Mouse (Mus musculus): ENCODE results near the gene Wwox. TPM values are rescaled to one million over a fixed set of nuclear protein-coding genes. Genes with fewer than 3 reads are reported as not detected.

Gene Wwox
- polyA plus RNA-seq, 1 experiment from 2014 or later, result 16.3 TPM

DNA sequence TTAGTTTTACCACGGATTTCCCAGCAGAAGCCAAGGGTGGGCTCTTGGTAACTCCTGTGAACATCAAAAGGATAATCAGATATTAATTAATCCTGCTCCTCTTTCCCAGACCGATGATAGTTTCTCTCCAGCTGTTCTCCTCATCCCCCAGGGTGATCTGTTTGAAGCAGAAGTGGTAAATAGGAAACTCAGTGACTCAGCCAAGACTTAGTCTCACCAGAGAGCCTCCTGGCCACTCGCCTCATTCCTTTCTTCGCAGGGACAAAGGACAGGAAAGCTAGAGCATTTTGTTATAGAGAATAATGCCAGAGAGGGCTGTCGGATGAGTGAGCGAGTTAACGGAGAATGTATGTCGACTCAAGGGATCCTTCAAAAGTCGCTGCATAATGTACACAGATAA, 798.1 kb downstream of the Wwox start:
- H3K4me3 ChIP-seq (replicated peaks; ENCODE audit: low read depth, low read length), result no peak overlapping the region
- H3K9ac ChIP-seq (ENCODE audit: low read depth, low read length), result no peak overlapping the region
- no peaks in the 10 kb centered on the region for H3K9me3 ChIP-seq (replicated peaks; ENCODE audit: low read length)
- H3K27me3 ChIP-seq (ENCODE audit: insufficient read depth, low read length), result peaks cover 4% of the 10 kb centered on the region; the same call in 1 of the 2 replicates
- no peak for TF ChIP-seq CTCF (IDR thresholded peaks at IDR 0.05; ENCODE audit: low read depth)
- DNase-seq (ENCODE audit: low spot score) (no peak), ATAC-seq (replicated peaks; ENCODE audit: low FRiP score, low read depth) (no peak)
- H3K27ac ChIP-seq, result no peak overlapping the region
- WGBS, result 66% methylated on average over 9 of the region's 9 CpGs
- H3K4me1 ChIP-seq (replicated peaks; ENCODE audit: insufficient read depth, low read length), result no peaks in the 10 kb centered on the region
- H3K4me2 ChIP-seq (ENCODE audit: low read length), result no peak overlapping the region
- no peaks in the 10 kb centered on the region for H3K36me3 ChIP-seq (ENCODE audit: insufficient read depth, low read length)

DNA sequence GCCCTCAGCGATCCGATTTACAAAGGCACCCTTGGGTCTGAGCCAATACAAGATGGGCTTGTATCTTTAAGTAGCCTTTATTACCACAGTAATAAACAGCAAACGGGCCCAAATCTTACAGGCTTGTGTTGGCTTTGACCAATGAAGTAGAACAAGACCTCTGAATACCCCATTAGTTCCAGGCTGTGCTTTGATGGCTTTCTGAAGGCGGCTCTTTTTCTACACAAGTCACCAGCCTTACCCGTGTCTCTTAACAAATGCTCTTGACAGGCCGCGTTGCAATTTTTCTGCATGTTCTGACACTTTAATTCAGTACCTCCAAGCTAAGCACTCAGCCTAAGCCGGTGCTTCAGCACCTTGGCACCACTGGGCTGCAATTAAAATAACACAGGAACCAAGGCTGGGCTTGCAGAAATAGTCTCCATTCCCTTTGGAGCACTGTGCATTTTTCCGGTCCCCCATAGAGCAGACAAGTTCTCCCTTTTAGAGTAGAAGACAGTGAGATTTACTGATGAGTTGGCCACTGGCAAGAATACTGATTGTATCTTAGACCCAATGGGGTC, 804.1 kb downstream of the Wwox start:
- TF ChIP-seq CTCF (IDR thresholded peaks at IDR 0.05; ENCODE audit: low read depth), result no peak
- DNase-seq (ENCODE audit: low spot score) (peak; percentile 72), ATAC-seq (replicated peaks; ENCODE audit: low FRiP score, low read depth) (no peak)
- Histone ChIP-seq H3K27ac (no peak overlapping the region), H3K27me3 (ENCODE audit: insufficient read depth, low read length) (peaks cover 4% of the 10 kb centered on the region; the same call in 1 of the 2 replicates), H3K36me3 (ENCODE audit: insufficient read depth, low read length) (no peaks in the 10 kb centered on the region), H3K4me1 (replicated peaks; ENCODE audit: insufficient read depth, low read length) (0 out of 2 replicates have a peak, but pooled peaks cover 3% of the 10 kb centered on the region), H3K9ac (ENCODE audit: low read depth, low read length) (no peak overlapping the region), H3K4me2 (ENCODE audit: low read length) (no peak overlapping the region), H3K4me3 (replicated peaks; ENCODE audit: low read depth, low read length) (no peak overlapping the region), H3K9me3 (replicated peaks; ENCODE audit: low read length) (no peaks in the 10 kb centered on the region)
- WGBS, result 27% methylated on average over 9 of the region's 9 CpGs

DNA sequence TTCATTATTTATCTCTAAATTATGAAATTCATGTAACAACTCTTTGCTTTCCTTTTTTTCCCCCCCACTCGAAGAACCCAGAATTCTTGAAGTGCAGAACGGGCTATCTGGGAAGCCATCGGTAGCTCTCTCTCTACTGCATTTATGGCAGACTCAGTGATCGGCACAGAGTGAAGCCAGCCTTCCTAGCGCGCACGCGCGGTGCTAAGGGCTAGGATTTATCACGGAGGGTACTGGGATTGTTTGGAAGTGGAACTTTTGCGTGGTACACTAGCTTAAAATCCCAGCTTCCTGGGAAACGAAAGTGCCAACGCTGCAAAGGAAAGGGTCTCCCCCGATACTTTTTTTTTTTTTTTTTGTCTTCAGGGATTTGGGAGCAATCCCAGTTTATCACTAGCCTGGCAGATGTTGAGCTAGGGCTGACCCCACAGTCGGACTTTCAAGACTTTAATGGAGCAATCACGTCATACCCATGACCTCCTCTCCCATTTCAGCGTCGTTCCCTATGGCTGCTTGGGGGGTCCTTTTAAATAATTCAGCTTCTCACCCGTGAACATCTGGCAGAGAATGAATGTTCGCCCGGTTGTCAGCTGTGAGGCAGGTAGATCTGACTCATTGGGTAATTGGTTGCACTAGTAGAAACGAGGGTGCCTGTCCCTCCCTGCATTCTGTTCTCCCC, 810.4 kb downstream of the Wwox start:
- no peak for ATAC-seq (replicated peaks; ENCODE audit: low FRiP score, low read depth)
- Histone ChIP-seq H3K9me3 (replicated peaks; ENCODE audit: low read length) (no peaks in the 10 kb centered on the region), H3K4me2 (ENCODE audit: low read length) (peak overlapping the region; percentile 51), H3K9ac (ENCODE audit: low read depth, low read length) (no peak overlapping the region), H3K36me3 (ENCODE audit: insufficient read depth, low read length) (no peaks in the 10 kb centered on the region), H3K4me3 (replicated peaks; ENCODE audit: low read depth, low read length) (peak overlapping the region; percentile 13), H3K27me3 (ENCODE audit: insufficient read depth, low read length) (no peaks in the 10 kb centered on the region), H3K27ac (no peak overlapping the region), H3K4me1 (replicated peaks; ENCODE audit: insufficient read depth, low read length) (no peaks in the 10 kb centered on the region)
- no peak for TF ChIP-seq CTCF (IDR thresholded peaks at IDR 0.05; ENCODE audit: low read depth)
- 13% methylated on average over 22 of the region's 22 CpGs for WGBS
- DNase-seq (ENCODE audit: low spot score), result no peak

DNA sequence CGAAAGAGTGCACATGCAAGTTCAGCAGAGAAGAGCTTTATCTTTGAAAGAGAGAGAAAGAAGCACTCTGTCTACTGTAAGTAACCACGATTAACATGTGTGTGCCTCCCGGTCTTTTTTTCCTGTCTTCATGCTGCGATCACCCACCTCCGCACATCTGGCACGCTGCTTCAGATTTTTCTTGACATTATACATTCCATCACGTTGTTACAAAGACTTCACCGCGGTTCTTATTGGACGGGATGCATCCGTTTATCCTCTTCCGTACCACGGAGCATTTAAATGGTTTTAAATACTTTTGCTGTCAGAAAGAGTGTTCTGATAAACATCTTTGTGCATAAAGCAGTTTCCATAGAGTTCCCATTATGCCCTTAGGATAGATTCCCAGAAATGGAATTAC, 816.1 kb downstream of the Wwox start:
- ATAC-seq (replicated peaks; ENCODE audit: low FRiP score, low read depth) (no peak), DNase-seq (ENCODE audit: low spot score) (no peak)
- Histone ChIP-seq H3K9ac (ENCODE audit: low read depth, low read length) (no peak overlapping the region), H3K4me1 (replicated peaks; ENCODE audit: insufficient read depth, low read length) (no peaks in the 10 kb centered on the region), H3K27me3 (ENCODE audit: insufficient read depth, low read length) (no peaks in the 10 kb centered on the region), H3K36me3 (ENCODE audit: insufficient read depth, low read length) (no peaks in the 10 kb centered on the region), H3K4me2 (ENCODE audit: low read length) (no peak overlapping the region), H3K27ac (no peak overlapping the region), H3K9me3 (replicated peaks; ENCODE audit: low read length) (no peaks in the 10 kb centered on the region), H3K4me3 (replicated peaks; ENCODE audit: low read depth, low read length) (no peak overlapping the region)
- 70% methylated on average over 13 of the region's 13 CpGs for WGBS
- no peak for TF ChIP-seq CTCF (IDR thresholded peaks at IDR 0.05; ENCODE audit: low read depth)

DNA sequence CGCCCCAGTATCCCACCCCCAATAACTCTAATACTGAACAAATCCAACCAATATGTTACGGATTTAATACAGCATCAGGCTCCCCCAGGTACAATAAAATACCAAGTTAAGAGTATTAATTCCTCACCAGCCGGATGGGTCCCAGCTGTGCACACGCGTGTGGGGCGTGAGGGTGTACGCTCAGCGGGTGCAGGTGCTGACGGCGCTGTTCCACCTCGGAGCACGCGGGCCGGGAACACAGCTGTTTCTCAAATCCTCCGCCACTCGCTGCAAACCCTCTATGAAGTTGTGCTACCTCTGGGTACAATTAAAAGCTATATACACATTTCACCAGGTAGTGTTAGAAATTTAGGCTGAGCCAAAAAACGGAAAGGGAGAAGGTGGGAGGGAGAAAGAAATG, 818.0 kb downstream of the Wwox start:
- WGBS, result 80% methylated on average over 17 of the region's 17 CpGs
- no peaks in the 10 kb centered on the region for H3K27me3 ChIP-seq (ENCODE audit: insufficient read depth, low read length)
- no peaks in the 10 kb centered on the region for H3K9me3 ChIP-seq (replicated peaks; ENCODE audit: low read length)
- no peak overlapping the region for H3K27ac ChIP-seq
- H3K4me2 ChIP-seq (ENCODE audit: low read length), result no peak overlapping the region
- ATAC-seq (replicated peaks; ENCODE audit: low FRiP score, low read depth), result no peak
- H3K36me3 ChIP-seq (ENCODE audit: insufficient read depth, low read length), result no peaks in the 10 kb centered on the region
- no peaks in the 10 kb centered on the region for H3K4me1 ChIP-seq (replicated peaks; ENCODE audit: insufficient read depth, low read length)
- no peak overlapping the region for H3K9ac ChIP-seq (ENCODE audit: low read depth, low read length)
- TF ChIP-seq CTCF (IDR thresholded peaks at IDR 0.05; ENCODE audit: low read depth), result no peak
- no peak overlapping the region for H3K4me3 ChIP-seq (replicated peaks; ENCODE audit: low read depth, low read length)
- DNase-seq (ENCODE audit: low spot score), result no peak

DNA sequence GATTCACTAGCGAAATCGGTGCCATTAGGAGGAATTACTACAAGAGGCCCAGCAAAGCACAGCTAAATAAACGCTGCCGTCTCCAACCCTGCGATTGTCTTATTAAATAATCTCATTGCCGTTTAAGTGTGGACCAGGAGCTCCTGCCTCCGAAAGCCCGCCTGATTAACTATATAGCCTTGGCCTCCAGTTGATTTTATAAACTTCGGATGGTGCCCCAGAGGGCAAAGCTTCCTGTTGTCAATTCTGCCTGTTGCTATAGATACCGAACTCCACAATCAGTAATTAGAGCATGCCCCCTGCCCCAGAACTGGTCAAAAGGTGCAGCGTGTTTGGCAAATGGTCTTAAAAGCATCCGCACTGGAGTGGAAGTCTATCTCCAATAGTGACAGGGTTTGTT, 820.4 kb downstream of the Wwox start:
- H3K9me3 ChIP-seq (replicated peaks; ENCODE audit: low read length), result no peaks in the 10 kb centered on the region
- no peak for TF ChIP-seq CTCF (IDR thresholded peaks at IDR 0.05; ENCODE audit: low read depth)
- no peak for DNase-seq (ENCODE audit: low spot score)
- no peak overlapping the region for H3K4me3 ChIP-seq (replicated peaks; ENCODE audit: low read depth, low read length)
- H3K4me2 ChIP-seq (ENCODE audit: low read length), result no peak overlapping the region
- no peak overlapping the region for H3K27ac ChIP-seq
- no peaks in the 10 kb centered on the region for H3K36me3 ChIP-seq (ENCODE audit: insufficient read depth, low read length)
- ATAC-seq (replicated peaks; ENCODE audit: low FRiP score, low read depth), result no peak
- H3K4me1 ChIP-seq (replicated peaks; ENCODE audit: insufficient read depth, low read length), result no peaks in the 10 kb centered on the region
- 44% methylated on average over 12 of the region's 12 CpGs for WGBS
- no peaks in the 10 kb centered on the region for H3K27me3 ChIP-seq (ENCODE audit: insufficient read depth, low read length)
- H3K9ac ChIP-seq (ENCODE audit: low read depth, low read length), result no peak overlapping the region

Data from kidney, postnatal 0 days (tissue).